Comparison of ENCODE assay signal across 10 mouse cellular contexts in genomic region chr6:128078508-128078907, GRCm38 (mm10).
DNase-seq lines count a peak whose midpoint lies in the region; ATAC-seq and TF ChIP-seq lines count a peak whose summit lies in the region.
"Had no signal": no experiment of that assay in that cellular context is flagged by ENCODE, and none has a peak within 500 bp of the region (broad histone marks: within the 10 kb centered on the region; RNA-seq: fewer than 3 reads in every experiment).

No protein-coding gene starts in this region.

- H3K4me3 ChIP-seq in lung, postnatal 0 days (ENCODE audit: low read depth, low read length): no peak overlapping the region
- H3K4me3 ChIP-seq in intestine, embryonic 15.5 days (replicated peaks): no peak overlapping the region
- H3K4me3 ChIP-seq in stomach, postnatal 0 days (ENCODE audit: low read depth, low read length): no peak overlapping the region
- no peak overlapping the region for H3K4me3 ChIP-seq in midbrain, embryonic 13.5 days (replicated peaks)
- H3K4me3 ChIP-seq: midbrain, embryonic 15.5 days had no signal

- TF ChIP-seq EP300 in lung, postnatal 0 days (IDR thresholded peaks at IDR 0.05): no peak
- no peak for TF ChIP-seq EP300 in stomach, postnatal 0 days (optimal IDR thresholded peaks at IDR 0.05)

- H3K4me1 ChIP-seq in lung, postnatal 0 days (ENCODE audit: insufficient read depth, low read depth, low read length): peaks cover 22% of the 10 kb centered on the region
- peaks cover 41% of the 10 kb centered on the region for H3K4me1 ChIP-seq in intestine, embryonic 15.5 days (replicated peaks)
- H3K4me1 ChIP-seq in stomach, postnatal 0 days (replicated peaks; ENCODE audit: control insufficient read depth, insufficient read depth): peaks cover 3% of the 10 kb centered on the region; the same call in 1 of the 2 replicates
- 0 out of 2 replicates have a peak, but pooled peaks cover 6% of the 10 kb centered on the region for H3K4me1 ChIP-seq in midbrain, embryonic 13.5 days (replicated peaks)
- H3K4me1 ChIP-seq: midbrain, embryonic 15.5 days had no signal

- DNase-seq in heart, adult 11 months: peak; percentile 97
- no peak for DNase-seq in heart, adult 9 months (ENCODE audit: low spot score in 2 of 2)
- peak; percentile 47 for DNase-seq in lung, postnatal 0 days (ENCODE audit: low spot score)
- DNase-seq in lung, postnatal 25 days (ENCODE audit: low spot score): no peak
- peak; percentile 24 for DNase-seq in stomach, postnatal 0 days (ENCODE audit: low spot score)
- DNase-seq in left cerebral cortex, postnatal 25 days (ENCODE audit: low spot score in 2 of 2): no peak

- no peak for TF ChIP-seq CTCF in lung, postnatal 0 days (IDR thresholded peaks at IDR 0.05)
- TF ChIP-seq CTCF in stomach, postnatal 0 days (IDR thresholded peaks at IDR 0.05; ENCODE audit: low read depth): no peak

- WGBS in lung, postnatal 0 days: 32% methylated on average over 4 of the region's 4 CpGs
- WGBS in intestine, embryonic 15.5 days: 27% methylated on average over 4 of the region's 4 CpGs
- 41% methylated on average over 3 of the region's 4 CpGs for WGBS in stomach, postnatal 0 days
- 60% methylated on average over 4 of the region's 4 CpGs for WGBS in midbrain, embryonic 13.5 days

- no peak overlapping the region for H3K9ac ChIP-seq in lung, postnatal 0 days (replicated peaks; ENCODE audit: low read depth)
- no peak overlapping the region for H3K9ac ChIP-seq in intestine, embryonic 15.5 days
- H3K9ac ChIP-seq in stomach, postnatal 0 days (ENCODE audit: low read length): no peak overlapping the region; the same call in 1 of the 2 replicates
- H3K9ac ChIP-seq in midbrain, embryonic 13.5 days (replicated peaks): no peak overlapping the region
- H3K9ac ChIP-seq: midbrain, embryonic 15.5 days had no signal

- ATAC-seq in lung, postnatal 0 days: peak; percentile 44
- ATAC-seq in intestine, embryonic 15.5 days: peak; percentile 77
- peak; percentile 58 for ATAC-seq in stomach, postnatal 0 days (ENCODE audit: low FRiP score, low TSS enrichment)
- ATAC-seq in midbrain, embryonic 13.5 days: no peak
- ATAC-seq: CD4-positive, CD25-positive, alpha-beta regulatory T cell, adult 4 months; midbrain, embryonic 15.5 days had no signal

- no peaks in the 10 kb centered on the region for H3K27me3 ChIP-seq in lung, postnatal 0 days (replicated peaks; ENCODE audit: insufficient read depth, low read length)
- H3K27me3 ChIP-seq in intestine, embryonic 15.5 days (replicated peaks): no peaks in the 10 kb centered on the region
- no peaks in the 10 kb centered on the region for H3K27me3 ChIP-seq in stomach, postnatal 0 days (ENCODE audit: control insufficient read depth, insufficient read depth, low read length)
- no peaks in the 10 kb centered on the region for H3K27me3 ChIP-seq in midbrain, embryonic 13.5 days
- H3K27me3 ChIP-seq: midbrain, embryonic 15.5 days had no signal

- H3K27ac ChIP-seq in lung, postnatal 0 days (ENCODE audit: low read length): no peak overlapping the region
- H3K27ac ChIP-seq in intestine, embryonic 15.5 days: peak overlapping the region; percentile 1; the same call in 1 of the 2 replicates
- H3K27ac ChIP-seq in stomach, postnatal 0 days (replicated peaks): no peak overlapping the region
- no peak overlapping the region for H3K27ac ChIP-seq in midbrain, embryonic 13.5 days
- H3K27ac ChIP-seq: midbrain, embryonic 15.5 days had no signal

- H3K36me3 ChIP-seq in lung, postnatal 0 days (ENCODE audit: insufficient read depth, low read length): no peaks in the 10 kb centered on the region; the same call in 1 of the 2 replicates
- no peaks in the 10 kb centered on the region for H3K36me3 ChIP-seq in intestine, embryonic 15.5 days
- no peaks in the 10 kb centered on the region for H3K36me3 ChIP-seq in stomach, postnatal 0 days (ENCODE audit: control insufficient read depth, insufficient read depth, low read length)
- H3K36me3 ChIP-seq in midbrain, embryonic 13.5 days: no peaks in the 10 kb centered on the region
- H3K36me3 ChIP-seq: midbrain, embryonic 15.5 days had no signal

- no peaks in the 10 kb centered on the region for H3K9me3 ChIP-seq in lung, postnatal 0 days (ENCODE audit: low read length)
- no peaks in the 10 kb centered on the region for H3K9me3 ChIP-seq in intestine, embryonic 15.5 days
- H3K9me3 ChIP-seq in stomach, postnatal 0 days (ENCODE audit: control insufficient read depth, low read length): no peaks in the 10 kb centered on the region
- no peaks in the 10 kb centered on the region for H3K9me3 ChIP-seq in midbrain, embryonic 13.5 days
- H3K9me3 ChIP-seq: midbrain, embryonic 15.5 days had no signal

- intact Hi-C loops in left cerebral cortex, postnatal 25 days (cut with DNase I): no loop called here

- no peak overlapping the region for H3K4me2 ChIP-seq in lung, postnatal 0 days (replicated peaks; ENCODE audit: low read depth, low read length)
- no peak overlapping the region for H3K4me2 ChIP-seq in intestine, embryonic 15.5 days (replicated peaks)
- H3K4me2 ChIP-seq in stomach, postnatal 0 days (replicated peaks; ENCODE audit: low read depth): no peak overlapping the region
- no peak overlapping the region for H3K4me2 ChIP-seq in midbrain, embryonic 13.5 days (replicated peaks)
- H3K4me2 ChIP-seq: midbrain, embryonic 15.5 days had no signal

Comparison
In these comparisons a context has a peak if more than half of its experiments do, and no peak if none do; other contexts are left out.
1. DNase-seq: peak in heart, adult 11 months (single experiment), lung, postnatal 0 days (single experiment) and stomach, postnatal 0 days (single experiment); none in heart, adult 9 months (0 of 2), lung, postnatal 25 days (single experiment) and left cerebral cortex, postnatal 25 days (0 of 2).